In genomic region chr9:64747735-64748134, GRCm38 (mm10) we compare ENCODE assay signal across 14 mouse cellular contexts.
"Had no signal": no experiment of that assay in that cellular context is flagged by ENCODE, and none has a peak within 500 bp of the region (broad histone marks: within the 10 kb centered on the region; RNA-seq: fewer than 3 reads in every experiment).

No protein-coding gene starts in this region.

- H3K27me3 ChIP-seq: liver, embryonic 13.5 days; neural tube, embryonic 13.5 days had no signal

- H3K9ac ChIP-seq: liver, embryonic 13.5 days; lung, embryonic 14.5 days; neural tube, embryonic 13.5 days had no signal

- H3K4me1 ChIP-seq: neural tube, embryonic 13.5 days had no signal

- H3K27ac ChIP-seq: kidney, postnatal 0 days; layer of hippocampus, adult 2 months; liver, embryonic 13.5 days; macrophage; neural tube, embryonic 13.5 days had no signal

- H3K4me2 ChIP-seq: liver, embryonic 13.5 days; lung, embryonic 14.5 days; neural tube, embryonic 13.5 days had no signal

- DNase-seq: kidney, adult 2 months; kidney, postnatal 25 days; layer of hippocampus, adult 9-11 months; liver, embryonic 13.5 days; lung, embryonic 14.5 days; lung, postnatal 10 days; midbrain, embryonic 14.5 days; retina, postnatal 1 day; thymus, adult 18-20 months; thymus, postnatal 36 days had no signal

- H3K9me3 ChIP-seq: liver, embryonic 13.5 days; neural tube, embryonic 13.5 days had no signal

- H3K36me3 ChIP-seq: liver, embryonic 13.5 days; neural tube, embryonic 13.5 days had no signal

- H3K4me3 ChIP-seq: layer of hippocampus, adult 2 months; liver, embryonic 13.5 days; neural tube, embryonic 13.5 days had no signal
